Mouse (Mus musculus) Muller cell, postnatal 12 days (primary cell): ENCODE data around the gene B3galt4.
"Not testable (repeated sequence)": the region's sequence is repeated elsewhere in the genome, so short reads cannot be mapped to it uniquely, and the experiment has no call there.

Experiments
- DNase-seq: peaks from one replicate; pipeline ENCODE4 v3.0.0-alpha.2; 2015; ENCODE audit errors: inconsistent ontology term

Gene B3galt4

DNA sequence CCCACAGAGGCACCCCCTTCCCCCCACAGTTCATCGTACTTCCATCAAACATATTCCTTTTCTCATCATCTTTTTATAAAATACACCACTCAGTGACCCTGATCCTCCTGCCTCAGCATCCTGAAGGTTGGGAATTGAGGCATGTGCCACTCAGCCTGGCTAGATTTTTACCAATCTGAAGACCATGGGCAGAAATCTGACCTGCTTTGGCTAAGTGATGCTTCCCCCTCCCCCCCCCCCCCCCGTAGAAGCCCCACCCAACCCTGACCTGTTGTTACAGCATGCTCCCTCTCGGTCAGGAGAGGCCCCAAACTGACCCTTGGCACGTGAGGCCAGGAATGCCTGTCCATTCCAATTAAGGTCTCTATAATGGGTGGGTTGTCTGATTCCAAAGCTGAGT is 46.5 kb downstream of the B3galt4 start, which contains the start of gene Platr17:
Platr17 (plus strand) TSS at position 301 of the 400 bp plus-strand sequence.
- not testable (repeated sequence) for DNase-seq

DNA sequence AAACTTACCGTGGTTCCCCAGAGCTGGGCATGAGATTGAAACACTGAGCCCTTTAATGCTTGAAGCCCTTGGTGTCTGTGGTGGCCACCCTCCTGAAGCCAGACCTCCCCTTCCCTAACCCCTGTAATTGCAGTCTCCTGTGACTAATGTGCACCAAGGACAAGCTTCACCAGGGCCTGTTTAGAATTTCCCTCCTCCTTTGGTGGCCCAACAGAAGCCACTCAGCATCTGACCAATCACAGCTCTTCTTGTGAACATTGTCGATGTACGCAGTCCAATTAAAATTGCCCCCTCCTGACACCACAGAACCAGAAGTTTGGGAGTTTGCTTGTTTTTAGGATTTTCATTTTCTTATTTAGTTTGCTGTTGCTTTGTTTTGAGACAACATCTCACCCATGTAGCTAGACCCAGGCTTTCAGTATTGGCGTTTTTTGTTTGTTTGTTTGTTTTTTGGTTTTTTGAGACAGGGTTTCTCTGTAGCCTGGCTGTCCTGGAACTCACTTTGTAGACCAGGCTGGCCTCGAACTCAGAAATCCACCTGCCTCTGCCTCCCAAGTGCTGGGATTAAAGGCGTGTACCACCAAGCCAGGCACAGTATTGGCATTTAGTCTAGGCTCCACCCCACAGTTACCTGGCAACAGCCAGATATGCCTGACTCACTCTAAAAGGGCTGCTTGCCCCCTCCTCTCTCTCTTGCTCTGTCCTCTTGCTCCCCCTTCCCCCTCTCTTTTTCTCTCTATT is 47.2 kb downstream of the B3galt4 start:
- not testable (repeated sequence) for DNase-seq

DNA sequence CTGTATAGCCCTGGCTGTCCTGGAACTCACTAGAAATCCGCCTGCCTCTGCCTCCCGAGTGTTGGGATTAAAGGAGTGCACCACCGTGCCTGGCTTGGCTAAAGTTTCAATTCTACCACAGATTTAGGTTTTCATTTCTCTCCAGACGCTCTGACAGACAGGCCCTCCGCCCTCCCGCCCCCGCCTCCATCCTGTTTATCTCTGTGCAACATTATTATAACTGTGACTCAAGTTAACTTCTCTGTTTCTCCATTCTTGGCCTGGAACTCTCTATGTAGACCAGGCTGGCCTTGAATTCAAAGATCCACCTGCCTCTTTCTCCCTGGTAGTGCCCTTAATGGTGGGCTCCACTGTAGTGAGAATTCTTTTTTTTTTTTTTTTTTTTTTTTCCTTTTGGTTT is 48.8 kb downstream of the B3galt4 start:
- no peak for DNase-seq

- no peak for DNase-seq
Observed at GRCm38 (mm10) chr17:33902079-33902478, 49.2 kb downstream of the B3galt4 start.

DNA sequence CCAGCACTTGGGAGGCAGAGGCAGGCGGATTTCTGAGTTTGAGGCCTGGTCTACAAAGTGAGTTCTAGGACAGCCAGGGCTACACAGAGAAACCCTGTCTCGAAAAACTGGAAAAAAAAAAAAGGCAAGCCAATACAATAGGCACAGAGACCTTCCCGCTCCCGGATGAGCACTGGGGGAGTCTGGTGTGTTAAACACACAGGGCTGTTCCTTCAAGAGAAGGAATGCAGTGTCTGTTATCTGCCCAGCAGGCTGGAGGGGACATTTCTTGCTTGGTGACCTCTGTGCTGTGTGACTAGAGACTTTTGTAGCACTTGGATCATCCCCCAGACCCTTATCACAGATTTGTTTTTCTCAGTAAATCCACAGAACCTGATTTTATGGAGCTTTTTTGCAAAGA is 49.6 kb downstream of the B3galt4 start:
- DNase-seq: no peak

DNA sequence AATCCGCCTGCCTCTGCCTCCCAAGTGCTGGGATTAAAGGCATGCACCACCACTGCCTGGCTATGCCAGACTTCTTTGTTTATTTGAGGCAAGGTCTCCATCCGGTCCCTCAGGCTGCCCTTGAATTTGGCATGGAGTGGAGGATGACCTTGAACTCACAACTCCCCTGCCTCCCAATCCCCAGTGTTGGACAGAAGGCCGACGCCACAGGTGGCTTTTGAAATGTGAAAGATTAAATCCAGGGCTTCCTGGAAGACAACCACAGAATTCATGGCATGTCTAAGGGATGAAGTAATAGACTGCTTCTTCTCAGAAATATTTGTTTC is 50.3 kb downstream of the B3galt4 start:
- DNase-seq: no peak

DNA sequence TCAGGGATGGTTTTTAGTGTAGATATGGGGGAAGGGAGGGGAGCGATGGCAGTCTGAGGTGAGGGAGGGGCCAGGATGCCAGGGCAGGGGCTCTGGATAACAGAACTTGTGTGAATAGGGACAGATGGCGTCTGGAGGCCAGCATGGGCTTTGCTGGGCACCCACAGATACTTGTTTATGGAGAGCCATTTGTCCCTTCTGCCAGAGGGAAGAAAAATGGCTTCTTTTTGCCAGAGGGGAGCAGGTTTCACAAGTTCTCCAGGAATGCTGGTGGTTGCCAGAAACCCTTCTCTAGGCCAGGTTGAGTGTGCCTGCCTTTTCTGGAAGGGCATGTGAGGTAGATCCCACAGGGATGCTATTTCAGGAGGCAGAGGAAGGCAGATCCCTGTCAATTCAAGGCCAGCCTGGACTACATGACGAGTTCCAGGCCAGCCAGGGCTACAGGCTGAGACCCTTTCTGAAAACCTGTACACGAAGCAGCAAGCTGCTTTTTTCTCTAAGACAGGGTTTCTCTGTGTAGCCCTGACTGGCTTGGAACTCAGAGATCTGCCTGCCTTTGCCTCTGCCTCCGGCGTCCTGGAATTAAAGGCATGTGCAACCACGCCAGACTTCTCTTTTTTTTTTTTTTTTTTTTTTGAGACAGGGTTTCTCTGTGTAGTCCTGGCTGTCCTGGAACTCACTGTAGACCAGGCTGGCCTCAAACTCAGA is 50.9 kb downstream of the B3galt4 start:
- no peak for DNase-seq
